Mouse (Mus musculus) kidney, adult 9 months (tissue): ENCODE results near the gene Dhx40.
"Not testable (repeated sequence)": the region's sequence is repeated elsewhere in the genome, so short reads cannot be mapped to it uniquely, and the experiment has no call there.

Source experiments
- DNase-seq: peaks from one replicate; pipeline ENCODE4 v3.0.0; 2022

Gene Dhx40

DNA sequence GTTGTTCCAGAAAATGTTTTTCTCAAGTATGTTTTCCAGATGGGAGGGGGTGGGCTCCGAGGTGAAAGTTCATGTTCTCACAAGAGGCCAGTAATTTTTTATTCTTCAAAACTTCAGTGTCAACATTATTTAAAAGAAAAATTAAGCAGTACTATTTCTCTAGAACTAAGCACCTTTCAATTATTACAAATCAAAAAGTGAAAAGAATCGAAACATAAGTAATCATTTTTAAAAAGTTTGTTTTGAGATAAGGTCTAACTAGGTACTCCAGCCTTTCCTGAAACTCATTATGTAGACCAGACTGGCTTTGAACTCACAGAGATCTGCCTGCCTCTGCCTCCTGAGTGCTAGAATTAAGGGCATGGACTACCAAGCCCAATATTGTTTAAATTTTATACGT lies 8.7 kb upstream of the Dhx40 start:
- DNase-seq: not testable (repeated sequence)

DNA sequence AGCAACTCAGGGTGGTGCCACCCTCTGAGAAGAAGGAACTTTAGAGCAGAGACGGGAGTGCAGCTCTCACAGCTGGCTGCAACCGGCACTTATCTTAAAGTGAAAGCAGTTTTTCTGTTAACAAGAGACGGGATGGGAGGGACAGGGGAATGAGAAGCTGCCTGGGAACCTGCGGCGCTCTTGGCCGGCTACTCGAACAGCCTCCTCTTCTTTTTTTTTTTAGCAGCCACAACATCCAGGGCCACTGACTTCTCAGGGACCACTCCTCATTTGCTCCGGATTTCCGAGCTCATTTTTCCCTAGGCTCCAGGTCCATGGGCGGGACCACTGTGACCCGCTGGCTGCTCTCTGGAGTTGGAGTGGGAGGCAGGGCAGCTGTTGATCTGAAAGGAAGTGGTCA lies 6.9 kb upstream of the Dhx40 start:
- not testable (repeated sequence) for DNase-seq

DNA sequence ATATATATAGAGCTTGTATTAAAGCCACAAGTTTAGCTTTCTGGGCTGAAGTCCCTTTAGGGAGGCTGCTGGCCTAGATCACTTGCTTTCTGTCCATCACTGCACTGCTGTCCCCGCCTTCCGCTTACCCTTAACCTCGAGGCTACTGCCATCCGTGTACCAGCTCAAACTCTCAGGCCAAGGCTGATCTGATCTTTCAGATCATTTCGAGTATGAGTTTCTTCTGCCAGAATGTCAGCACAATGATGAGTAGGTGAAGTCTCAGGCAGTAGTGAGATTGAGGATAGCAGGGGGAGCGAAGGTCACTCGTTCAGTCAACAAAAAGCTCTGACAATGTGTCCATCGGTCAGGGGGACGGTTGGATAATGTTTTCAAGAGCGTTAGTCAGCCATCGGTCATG lies 5.7 kb upstream of the Dhx40 start:
- DNase-seq: not testable (repeated sequence)

- DNase-seq: no peak
Observed at GRCm38 (mm10) chr11:86811326-86811630, 3.7 kb upstream of the Dhx40 start.

GRCm38 (mm10) chr11:86810572-86811325 lies 3.2 kb upstream of the Dhx40 start:
- DNase-seq: no peak

GRCm38 (mm10) chr11:86809828-86810227 lies 2.3 kb upstream of the Dhx40 start:
- DNase-seq: no peak

- peak; percentile 67 for DNase-seq
Observed at GRCm38 (mm10) chr11:86807001-86807477, 507 bp downstream of the Dhx40 start.

- no peak for DNase-seq
Observed at GRCm38 (mm10) chr11:86794161-86794560, 13.4 kb downstream of the Dhx40 start.

- DNase-seq: not testable (repeated sequence)
Observed at GRCm38 (mm10) chr11:86787436-86787835, 20.1 kb downstream of the Dhx40 start.

GRCm38 (mm10) chr11:86785767-86786166 lies 21.8 kb downstream of the Dhx40 start:
- DNase-seq: no peak

DNA sequence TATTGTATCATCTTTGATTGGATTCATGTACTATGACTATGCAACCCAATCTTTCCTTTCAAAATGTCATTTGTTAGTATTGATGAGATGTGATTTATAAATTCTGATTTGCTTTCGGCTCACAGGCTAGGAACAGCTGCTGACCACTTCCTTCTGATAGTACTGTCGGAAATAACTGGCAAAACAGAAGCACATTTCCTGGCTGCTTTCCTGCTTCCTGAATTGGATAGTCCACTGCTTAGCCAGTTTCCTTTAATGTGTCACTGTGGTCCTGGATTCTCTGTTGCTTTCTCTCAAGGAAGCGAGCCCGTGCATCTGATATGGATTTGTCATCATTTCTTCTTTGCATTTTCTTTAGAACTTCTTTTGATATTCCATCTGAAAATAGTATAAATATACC lies 37.7 kb downstream of the Dhx40 start:
- DNase-seq: peak; percentile 51

GRCm38 (mm10) chr11:86764501-86764900 lies 43.0 kb downstream of the Dhx40 start:
- DNase-seq: no peak

DNA sequence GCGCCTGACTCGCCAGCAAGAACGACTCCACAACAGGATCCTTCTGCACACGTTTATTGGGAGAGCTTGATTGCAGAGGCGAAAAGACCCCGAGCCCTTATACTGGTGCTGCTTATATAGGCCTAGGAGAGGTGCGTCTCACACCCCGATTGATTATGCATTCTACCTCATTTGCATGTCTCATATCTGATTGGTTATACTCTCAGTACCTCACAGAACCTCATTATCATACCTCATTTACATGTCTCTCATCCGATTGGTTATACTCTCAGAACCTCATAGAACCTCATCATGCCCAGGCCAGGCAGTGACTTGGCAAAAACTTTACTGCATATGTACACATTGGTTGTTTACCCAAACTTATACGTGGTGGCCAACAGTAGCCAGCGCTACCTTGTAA lies 44.4 kb downstream of the Dhx40 start:
- DNase-seq: not testable (repeated sequence)

DNA sequence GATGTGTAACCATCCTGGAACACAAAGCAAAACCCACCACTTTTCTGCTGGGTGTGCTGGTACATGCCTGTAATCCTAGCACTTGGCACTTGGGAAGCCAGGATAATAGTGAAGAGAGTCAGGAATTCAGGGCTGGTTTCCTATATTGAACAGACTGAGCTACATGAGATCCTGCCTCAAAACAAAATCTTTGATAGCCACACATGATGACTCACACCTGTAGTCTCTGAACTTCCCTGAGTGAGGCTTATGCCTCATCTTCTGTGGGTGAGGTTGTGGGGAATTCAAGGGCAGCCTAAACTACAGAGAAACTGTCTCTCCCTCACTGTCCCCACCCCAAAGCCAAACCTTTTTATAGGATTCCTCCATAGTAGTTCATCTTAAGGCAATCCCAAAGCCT lies 47.2 kb downstream of the Dhx40 start:
- DNase-seq: no peak

DNA sequence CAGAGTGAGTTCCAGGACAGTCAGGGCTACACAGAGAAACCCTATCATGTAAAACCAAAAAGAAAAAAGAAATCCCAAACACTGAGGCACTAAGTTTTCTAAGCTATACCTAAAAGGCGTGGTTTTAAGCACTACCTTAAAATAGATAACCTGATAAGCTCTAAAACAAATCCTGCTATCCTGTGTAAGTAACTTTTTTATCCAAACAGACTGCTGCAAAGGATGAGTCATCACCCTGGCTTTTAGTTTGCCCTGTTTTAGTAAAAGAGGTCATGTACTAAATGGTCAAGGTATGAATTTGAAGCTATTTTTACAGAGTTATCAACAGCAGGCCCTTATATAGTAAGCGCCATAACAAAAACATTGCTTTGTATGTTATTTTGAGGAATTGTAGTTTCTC lies 47.7 kb downstream of the Dhx40 start:
- DNase-seq: no peak

GRCm38 (mm10) chr11:86759226-86759625 lies 48.3 kb downstream of the Dhx40 start:
- DNase-seq: no peak

- DNase-seq: no peak
Observed at GRCm38 (mm10) chr11:86758559-86758958, 49.0 kb downstream of the Dhx40 start.

GRCm38 (mm10) chr11:86757480-86758371 lies 49.8 kb downstream of the Dhx40 start, which contains the start of gene Cltc:
Gene Cltc (minus strand): TSS chr11:86757565.
- peak; percentile 97 for DNase-seq

- DNase-seq: no peak
Observed at GRCm38 (mm10) chr11:86757142-86757479, 50.4 kb downstream of the Dhx40 start.

GRCm38 (mm10) chr11:86756156-86757141 lies 51.1 kb downstream of the Dhx40 start:
- peak; percentile 68 for DNase-seq

DNA sequence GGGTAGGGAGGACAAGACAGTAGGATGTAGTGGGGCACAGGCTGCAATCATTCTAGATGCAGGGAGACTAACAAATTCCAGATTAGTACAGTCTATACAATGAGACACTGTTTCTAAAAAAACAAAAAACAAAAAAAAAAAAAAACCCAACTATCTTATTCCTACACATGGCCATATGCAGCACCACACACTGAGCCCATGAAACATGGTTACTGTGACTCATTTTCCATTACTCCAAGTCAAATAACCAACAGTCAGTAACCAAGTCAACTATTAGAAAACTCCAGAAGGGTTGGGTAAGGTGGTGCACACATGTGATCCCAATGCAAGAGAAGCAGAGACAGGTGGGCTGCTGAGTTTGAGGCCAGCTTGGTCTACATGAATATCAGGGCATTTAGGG lies 55.1 kb downstream of the Dhx40 start:
- DNase-seq: no peak

- DNase-seq: no peak
Observed at GRCm38 (mm10) chr11:86751010-86751409, 56.5 kb downstream of the Dhx40 start.
